Mouse (Mus musculus): ENCODE data around the gene Lsm14b. TPM values are rescaled to one million over a fixed set of nuclear protein-coding genes. Genes with fewer than 3 reads are reported as not detected.

The Lsm14b gene
- polyA plus RNA-seq, 1 experiment from 2014 or later: 2.0 TPM

Other genes with a start within 250 kb of the Lsm14b start
- 2.0 and 2.1 TPM in 2 replicates for gene Taf4, start 48.3 kb upstream of the Lsm14b start, polyA plus RNA-seq (2015; fragmentation: Nextera tagmentation; extraction: Ambion mirVana)
- gene Psma7, start 17.4 kb downstream of the Lsm14b start, polyA plus RNA-seq (2015; fragmentation: Nextera tagmentation; extraction: Ambion mirVana): 423 and 429 TPM in 2 replicates
- 0.77 and 0.87 TPM in 2 replicates for gene Ss18l1, start 17.5 kb downstream of the Lsm14b start, polyA plus RNA-seq (2015; fragmentation: Nextera tagmentation; extraction: Ambion mirVana)
- gene Mtg2, start 45.6 kb downstream of the Lsm14b start, polyA plus RNA-seq (2015; fragmentation: Nextera tagmentation; extraction: Ambion mirVana): 14.7 and 15.2 TPM in 2 replicates
- gene Hrh3, start 79.5 kb downstream of the Lsm14b start, polyA plus RNA-seq (2015; fragmentation: Nextera tagmentation; extraction: Ambion mirVana): not detected in 2 replicates
- 10.1 and 10.4 TPM in 2 replicates for gene Osbpl2, start 94.3 kb downstream of the Lsm14b start, polyA plus RNA-seq (2015; fragmentation: Nextera tagmentation; extraction: Ambion mirVana)
- 151 and 159 TPM in 2 replicates for gene Adrm1, start 146.5 kb downstream of the Lsm14b start, polyA plus RNA-seq (2015; fragmentation: Nextera tagmentation; extraction: Ambion mirVana)
- gene Lama5, start 200.9 kb downstream of the Lsm14b start, polyA plus RNA-seq (2015; fragmentation: Nextera tagmentation; extraction: Ambion mirVana): 1.5 and 1.9 TPM in 2 replicates
- 525 and 552 TPM in 2 replicates for gene Rps21, start 232.4 kb downstream of the Lsm14b start, polyA plus RNA-seq (2015; fragmentation: Nextera tagmentation; extraction: Ambion mirVana)
- gene Cables2, start 248.5 kb downstream of the Lsm14b start, polyA plus RNA-seq (2015; fragmentation: Nextera tagmentation; extraction: Ambion mirVana): 4.2 and 4.4 TPM in 2 replicates